Mouse (Mus musculus): ENCODE measurements around the gene Ccdc127.

Ccdc127 gene

DNA sequence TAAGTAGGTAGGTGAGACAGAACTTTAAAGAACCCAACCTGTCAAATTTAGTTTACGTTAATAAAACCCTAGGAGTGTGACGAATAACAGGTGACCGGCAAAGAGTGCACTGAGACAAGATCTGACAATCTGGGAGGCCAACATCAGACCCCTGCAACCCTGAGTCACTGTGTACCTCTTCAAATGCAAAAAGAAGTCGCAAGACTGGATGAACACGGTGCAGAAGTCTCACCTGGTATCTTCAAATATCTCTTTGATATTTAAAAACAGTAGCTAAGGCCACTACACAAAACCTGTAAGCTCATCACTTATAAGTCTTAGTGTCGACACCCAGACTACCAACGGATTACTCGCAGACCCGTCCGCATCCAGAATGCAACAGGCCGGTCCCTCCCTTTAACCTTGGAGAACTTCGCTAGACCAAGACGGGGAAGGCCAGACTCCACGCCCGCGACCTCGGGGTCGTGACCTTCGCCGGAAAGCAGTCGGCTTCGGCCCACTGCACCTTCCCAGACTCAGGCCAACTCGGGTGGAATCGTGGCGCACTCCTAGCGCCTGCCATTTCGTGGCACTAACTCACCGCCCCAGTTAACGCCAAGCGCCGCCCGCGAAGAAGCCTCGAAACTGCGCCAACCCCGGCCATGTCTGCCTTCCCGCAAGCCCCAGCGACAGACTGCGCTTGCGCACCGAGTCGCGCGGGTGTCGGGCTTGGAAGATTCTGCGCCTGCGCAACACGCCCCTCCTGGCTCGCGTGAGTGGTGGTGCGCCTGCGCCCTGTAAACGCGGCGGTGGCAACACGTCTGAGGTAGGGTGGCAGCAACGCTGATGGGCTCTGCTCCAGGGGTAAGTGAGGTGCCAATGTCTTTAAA lies at the start of gene Ccdc127, which contains the start of gene Sdha:
Ccdc127 (plus strand) TSS at position 744 of the 869 bp plus-strand sequence.
Sdha (minus strand) TSS at position 715 of the 869 bp plus-strand sequence.
- DNase-seq = peak; percentile 96

DNA sequence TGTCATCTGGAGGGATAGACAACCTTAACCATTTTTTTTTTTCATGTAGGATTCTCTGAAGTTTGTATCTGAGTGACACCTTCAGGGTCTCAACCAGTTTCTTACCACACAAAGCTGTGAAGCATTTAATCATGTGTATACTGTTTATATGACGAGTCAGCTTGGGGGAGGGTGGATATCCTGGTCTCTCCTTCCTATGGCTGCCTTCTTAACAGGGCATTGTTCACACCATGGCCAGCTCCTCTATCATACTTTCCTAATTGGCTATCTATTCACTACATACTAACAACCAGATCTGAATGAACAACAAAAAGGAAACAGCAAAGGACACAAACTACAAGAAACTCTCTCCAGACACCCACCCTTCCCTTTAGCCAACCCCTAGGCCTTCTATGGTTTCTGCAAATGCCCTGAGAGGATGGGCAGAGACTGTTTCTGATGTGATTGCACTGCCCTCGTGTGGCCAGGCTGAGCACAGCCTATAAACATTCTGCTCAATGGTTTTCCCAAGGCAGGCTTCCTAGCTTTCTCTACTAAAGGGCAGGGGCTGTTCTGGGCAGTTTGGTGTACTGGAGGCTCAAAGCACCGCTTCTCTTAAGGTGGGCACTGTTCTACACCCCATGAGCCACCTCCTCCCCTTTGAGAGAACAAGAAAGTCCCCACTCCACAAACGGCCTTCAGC lies 49.0 kb upstream of the Ccdc127 start:
- DNase-seq = peak; percentile 54

DNA sequence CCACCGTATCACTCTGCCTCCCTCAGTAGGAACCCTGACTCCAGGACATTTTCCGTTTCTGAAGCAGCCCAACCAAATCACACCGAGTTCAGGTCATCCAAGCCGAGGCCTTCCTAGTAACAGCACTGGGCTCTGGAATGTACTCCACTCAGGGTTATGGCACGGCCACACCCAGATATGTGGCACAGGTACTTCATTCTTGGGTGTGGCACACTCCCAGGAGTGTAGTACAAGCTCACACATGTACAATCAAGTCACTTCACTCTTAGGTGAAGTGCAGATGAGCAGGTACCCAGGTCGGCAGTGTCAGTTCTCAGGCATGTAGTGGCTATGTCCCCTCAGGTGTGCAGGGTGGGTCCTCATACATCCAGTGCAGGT lies 48.5 kb upstream of the Ccdc127 start:
- DNase-seq = no peak

DNA sequence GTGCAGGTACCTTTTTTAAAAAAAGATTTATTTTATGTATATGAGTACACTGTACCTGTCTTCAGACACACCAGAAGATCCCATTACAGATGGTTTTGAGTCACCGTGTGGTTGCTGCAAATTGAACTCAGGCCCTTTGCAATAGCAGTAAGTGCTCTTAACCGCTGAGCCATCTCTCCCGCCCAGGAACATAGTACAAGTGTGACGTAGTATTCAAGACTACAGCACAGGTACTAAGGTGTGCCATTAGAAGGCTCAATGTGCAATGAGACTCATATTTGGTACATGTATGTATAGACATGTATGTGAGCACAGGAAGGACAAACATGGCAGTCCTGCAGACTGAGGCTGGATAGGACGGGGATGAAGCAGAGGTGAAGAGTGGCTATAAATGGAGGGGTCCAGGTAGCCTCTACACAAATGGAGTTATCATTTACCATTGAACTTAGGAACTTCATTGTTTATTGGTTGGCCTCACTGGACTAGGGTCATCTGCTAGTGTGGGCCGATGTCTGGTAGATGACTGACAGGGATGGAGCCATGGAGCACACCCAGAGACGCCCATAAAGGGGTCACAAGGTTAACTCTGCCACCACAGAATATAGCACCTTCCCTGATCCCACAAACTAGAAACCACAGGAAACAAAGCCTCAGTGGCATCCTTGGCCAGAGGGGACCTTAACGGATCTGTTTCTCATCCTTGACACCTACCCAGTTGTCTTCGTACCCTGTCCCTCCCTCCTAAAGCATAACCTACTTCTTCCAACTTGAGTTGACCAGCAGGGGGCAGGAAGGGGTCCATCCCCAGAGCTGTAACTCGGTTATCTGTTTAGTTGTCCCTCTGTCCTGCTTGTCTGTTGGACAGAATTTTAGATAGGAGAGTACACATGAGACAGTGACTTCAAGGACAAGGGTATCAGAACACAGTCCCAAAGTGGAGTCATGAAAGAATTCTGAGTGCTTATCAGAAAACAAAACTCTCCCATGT lies 47.8 kb upstream of the Ccdc127 start:
- no peak for DNase-seq

DNA sequence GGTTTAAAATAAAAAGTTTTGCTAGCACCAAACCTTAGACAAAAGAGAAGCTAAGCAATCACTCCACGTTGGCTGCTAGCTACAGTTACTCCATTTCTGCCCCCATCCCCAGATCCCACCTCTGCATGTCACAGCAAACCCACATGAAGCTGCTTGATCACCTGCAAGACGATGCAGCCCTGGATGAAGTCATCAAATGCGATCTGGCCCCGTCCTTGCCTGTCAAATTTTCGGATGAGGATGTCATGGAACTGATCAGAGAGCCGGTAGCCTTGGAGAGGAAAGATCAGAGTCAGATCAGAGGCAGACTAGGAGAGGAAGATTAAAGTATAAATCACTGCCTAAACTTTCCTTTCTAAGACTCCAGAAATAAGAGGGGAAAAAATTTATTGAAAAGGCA lies 44.7 kb upstream of the Ccdc127 start:
- DNase-seq = no peak

DNA sequence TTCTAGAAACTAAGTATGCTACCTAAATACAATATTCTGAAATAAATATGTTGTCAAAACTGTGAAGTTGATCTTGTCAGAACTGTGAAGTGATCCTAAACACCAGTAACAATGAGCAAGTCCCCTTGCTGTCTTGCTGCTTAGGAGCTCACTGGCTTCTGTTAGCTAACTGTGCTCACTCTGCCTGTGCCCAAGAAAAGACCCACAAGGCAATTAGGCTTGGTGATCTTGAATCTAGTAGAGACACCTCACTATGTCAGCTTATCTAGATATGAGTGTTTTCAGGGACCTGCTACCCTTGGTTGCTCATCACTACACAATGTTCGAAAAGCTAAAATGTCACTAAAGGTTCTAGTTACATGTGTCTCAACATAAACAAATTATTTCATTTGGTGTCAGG lies 44.3 kb upstream of the Ccdc127 start:
- DNase-seq = no peak

DNA sequence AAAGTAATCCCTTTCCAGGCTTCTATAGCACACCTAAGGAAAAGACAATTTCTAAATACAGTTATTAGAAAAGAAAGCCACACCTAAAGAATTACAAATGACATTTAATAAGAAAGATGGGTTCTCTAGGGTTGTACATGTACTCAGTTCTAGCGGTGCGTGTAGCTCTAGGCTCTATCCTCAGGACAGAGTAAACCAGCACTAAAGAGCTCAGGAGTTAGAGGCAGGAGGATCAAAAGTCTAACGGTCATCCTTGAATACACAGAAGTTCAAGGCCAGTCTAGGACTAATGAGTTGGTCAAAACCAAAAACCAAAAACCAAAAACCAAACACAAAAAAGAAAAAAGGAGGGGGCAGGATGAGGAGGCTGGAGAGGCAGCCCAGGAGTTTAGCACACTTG lies 35.5 kb upstream of the Ccdc127 start:
- no peak for DNase-seq

DNA sequence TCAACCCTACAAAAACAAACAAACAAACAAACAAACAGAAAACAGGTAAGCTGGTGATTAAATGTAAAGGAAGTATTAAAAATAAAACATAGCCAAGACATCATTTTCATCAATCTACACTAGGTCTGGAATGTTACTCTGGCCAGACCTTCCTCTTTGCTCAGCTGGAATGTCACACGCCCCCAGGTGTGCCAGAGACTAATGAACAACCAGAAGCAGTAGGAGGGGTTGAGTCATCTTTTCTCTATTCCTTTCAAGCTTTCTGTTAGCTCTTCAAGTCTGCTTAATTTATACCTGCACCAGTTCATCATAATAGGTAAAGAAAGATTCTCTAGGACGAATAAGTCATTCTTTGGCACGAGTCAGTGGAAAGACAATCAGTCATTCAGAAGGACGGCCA lies 33.7 kb upstream of the Ccdc127 start:
- DNase-seq = no peak

DNA sequence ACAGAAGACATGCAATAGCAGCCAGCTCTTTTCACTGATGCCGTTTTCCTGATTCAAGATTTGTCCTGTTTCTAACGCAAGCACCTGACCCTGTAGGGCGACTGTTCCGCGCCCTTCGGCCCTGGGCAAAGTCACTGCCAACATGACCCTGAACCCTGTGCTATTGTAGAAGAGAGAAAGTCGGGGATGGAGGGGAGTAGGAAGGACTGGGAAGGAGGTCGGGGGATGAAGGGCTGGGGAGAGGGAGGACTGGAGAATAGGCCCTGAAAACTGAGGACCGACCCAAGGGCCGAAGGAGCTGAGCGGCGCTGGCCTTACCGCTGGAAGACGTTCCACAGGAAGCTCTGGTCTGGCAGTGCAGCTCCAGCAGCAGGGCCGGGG lies 33.3 kb upstream of the Ccdc127 start:
- no peak for DNase-seq

DNA sequence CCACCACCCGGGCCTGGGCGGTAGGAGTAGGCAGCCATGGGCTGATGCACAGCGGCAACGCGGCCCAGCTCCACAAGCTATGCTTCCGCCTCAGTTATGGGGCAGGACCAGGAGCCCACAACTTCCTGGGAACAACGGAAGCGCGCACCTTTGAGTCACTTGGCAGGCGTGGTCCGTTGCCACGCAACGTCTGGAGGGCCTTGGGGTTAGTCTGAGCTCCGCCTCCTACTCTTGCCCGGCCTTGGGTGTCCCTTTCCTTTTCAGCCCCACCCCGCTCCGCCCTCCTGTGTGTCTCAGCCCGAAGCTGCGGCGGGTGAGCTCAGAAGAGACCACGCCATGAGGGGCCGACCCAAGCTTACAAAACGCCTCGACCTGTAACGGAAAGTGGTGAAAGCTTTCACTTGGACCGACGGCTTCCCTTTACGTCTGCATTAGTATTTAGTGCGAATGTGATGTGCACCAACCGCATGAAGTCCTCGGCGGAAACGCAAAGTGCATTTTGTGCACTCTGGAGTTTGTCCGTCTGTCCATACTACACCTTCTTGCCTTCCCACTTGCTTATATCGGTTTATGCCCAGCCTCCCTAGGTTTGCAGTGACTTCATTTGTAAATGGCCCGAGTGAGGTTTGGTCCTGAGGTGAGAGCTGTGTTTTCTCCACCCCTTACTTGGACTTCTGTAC lies 32.8 kb upstream of the Ccdc127 start, which contains the start of gene Pdcd6:
Pdcd6 (minus strand) TSS at position 411 of the 680 bp plus-strand sequence.
- peak; percentile 90 for DNase-seq

DNA sequence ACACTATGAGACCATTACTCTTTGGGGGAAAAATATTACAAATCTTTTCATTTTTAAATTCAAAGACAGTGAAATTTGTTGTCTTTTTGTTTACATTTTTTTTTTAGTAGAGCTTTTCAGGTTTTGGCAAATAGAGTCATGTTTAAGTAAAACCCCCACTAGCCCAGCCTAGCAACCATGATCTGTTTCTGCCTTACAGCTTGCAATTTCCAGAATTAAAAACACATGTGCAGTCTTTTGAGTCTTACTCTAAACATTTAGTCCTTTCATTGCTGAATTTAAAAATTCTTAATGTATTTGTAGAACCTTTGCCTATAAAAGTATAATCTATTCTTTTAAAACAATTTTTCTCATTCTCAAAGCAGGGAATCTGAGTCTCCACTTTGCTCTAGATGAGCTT lies 20.8 kb upstream of the Ccdc127 start:
- DNase-seq = no peak

DNA sequence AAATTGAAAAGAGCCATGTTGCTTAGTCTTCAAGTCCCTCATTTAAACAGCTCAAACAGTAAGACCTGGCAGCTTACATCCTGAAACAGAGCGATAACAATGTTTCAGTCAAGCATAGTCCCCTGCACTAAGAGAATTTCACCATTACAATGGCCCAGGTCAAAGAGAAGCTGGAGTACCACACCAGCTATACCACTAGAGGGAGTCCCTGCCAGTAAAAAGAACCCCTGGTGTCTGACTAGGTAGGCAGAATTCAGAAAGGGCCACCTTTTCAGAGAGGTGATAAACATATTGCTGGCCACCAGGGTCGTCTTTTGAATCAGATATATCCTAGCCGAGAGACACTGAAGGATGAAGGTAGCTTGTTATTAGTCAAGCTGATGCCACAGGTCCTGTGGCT lies 9.1 kb upstream of the Ccdc127 start:
- peak; percentile 49 for DNase-seq

DNA sequence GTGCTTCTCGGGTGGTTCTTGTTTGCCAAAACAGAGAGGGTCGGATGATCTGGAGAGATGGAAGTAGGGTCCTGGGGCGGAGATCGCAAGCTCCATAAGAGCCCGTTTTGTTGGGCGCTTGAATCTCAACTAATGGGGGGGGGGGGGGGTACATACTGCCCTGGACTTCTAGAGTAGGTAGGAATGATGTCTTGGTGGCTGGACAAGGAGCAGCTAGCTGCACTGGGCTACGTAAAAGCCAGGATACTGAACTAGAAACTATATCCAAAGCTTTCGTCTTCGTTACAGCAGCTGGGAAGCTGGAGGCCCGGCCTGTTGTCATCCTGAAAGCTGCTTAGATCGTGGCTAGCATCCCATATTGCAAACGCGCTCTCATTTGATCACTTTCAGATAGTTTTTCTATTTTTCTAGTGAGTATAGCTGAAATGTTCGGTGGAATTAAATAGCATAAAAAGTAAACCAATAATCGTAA lies 362 bp downstream of the Ccdc127 start:
- DNase-seq = no peak

DNA sequence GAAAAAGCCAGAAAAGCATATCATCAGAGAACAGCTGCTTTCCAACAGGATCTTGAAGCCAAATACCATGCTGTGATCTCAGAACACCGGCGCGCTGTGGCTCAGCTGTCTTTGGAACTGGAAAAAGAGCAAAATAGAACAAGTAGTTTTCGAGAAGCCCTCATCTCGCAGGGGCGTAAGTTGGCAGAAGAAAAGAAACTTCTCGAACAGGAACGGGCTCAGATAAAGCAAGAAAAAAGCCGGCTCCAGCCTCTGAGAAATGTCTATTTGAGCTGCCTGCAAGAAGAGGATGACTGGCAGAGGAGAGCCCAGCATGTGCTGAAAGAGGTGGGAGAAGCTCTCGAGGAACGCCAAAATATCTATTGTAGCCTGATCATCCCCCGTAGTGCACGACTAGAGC lies 6.4 kb downstream of the Ccdc127 start:
- no peak for DNase-seq

DNA sequence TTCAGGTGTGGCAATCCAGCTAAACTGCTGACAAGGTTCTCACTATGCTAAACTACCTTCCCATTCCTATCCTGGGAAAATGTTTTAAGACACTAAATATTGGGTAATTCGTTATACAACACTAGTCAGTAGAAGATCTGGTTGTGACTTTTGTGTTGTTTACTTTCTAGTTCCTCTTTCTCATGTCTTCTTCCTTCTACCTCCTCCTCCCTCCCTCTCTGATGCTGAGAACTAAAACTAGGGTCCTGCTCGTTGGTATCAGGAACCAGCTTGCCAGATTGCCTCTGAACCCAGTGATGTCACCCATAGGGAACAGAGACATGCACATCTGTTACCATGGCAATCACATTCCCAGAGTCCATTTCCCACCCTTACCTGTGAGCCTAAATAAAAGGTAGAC lies 12.1 kb downstream of the Ccdc127 start:
- DNase-seq = no peak

DNA sequence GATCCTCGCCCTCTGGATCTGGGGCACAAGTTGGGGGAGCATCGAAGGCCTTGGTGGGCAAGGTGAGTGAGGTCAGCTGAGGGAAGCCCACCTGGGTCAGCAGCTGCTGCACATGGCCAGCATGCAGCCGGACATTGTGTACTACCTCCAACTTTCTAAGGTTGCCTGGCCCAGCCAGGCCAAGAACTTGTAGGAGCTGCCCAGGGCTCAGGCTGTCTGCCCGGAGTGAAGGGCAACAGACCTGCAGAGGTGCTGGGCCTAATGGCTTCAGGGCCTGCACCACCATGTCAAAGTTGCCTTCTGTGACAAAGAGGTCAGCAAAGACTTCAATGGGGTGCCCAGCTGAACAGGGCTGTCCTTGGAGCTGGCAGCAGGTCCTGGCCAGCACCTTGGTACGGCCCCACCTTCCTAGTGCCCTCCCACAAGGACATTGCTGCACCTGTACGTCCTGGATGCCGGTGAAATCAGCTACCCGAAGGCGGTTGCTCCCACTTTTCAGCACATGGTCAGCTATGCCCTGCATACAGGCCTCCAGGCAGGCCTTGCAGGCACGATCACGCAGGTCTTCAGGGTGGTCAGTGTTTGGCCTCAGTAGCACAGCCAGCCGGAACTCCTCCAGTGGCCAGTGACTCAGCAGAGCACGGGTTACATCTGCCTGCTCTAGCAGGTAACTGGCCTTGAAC lies 13.2 kb downstream of the Ccdc127 start:
- no peak for DNase-seq

DNA sequence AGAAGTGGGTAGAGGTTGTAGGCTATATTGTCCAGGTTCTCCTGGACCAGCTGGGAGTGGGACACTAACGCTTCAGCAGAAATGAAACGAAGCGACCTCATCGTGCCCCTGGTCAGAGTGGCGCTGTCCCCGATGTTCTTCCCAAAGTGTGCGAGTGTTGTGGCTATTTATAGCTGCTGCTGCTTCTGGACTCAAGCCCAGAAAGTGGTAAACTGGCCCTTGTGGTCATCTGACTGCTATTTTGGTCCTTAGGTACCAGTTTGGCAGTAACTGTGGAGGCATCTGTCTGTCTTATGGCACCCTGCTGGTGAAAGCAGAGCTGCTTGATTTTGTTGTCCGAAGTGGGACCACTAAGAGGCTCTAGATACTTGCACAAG lies 13.7 kb downstream of the Ccdc127 start, which contains the start of gene Lrrc14b:
Lrrc14b (minus strand) TSS at position 147 of the 377 bp plus-strand sequence.
- DNase-seq = no peak

DNA sequence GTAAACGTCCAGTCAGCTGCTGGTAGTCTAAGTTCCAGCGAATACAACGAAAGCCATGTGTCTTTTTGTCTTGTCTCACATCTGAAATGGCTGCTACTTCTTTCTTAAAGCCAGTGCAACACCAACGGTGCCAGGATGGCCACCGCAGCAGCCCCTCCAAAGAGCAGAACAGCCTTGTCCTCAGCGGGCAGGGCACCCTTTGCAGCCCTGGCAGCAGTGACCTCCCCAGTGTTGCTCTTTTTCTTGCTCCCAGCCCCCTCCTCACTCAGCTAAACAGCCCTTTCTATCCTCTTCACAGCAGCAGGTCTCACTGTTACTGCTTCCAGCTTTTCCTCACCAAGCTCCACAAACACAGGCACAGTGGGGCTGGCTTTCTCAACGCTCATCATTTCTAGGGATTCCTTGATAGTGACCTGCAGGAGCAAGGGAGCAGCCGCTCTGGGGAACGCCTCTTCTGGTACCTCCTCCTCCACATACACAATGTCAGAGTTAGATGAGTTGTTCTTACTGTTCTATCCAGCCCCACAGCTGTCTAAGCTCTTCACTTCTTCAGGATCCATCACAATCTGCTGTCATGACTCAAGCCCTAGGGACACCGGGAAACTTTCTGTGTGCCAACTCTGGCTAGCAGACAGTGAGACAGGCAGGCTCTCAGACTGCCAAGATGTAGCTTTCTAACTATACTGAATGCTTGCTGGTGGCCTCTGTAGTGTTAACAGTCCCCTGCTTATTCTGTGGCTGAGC lies 31.6 kb downstream of the Ccdc127 start:
- DNase-seq = no peak

DNA sequence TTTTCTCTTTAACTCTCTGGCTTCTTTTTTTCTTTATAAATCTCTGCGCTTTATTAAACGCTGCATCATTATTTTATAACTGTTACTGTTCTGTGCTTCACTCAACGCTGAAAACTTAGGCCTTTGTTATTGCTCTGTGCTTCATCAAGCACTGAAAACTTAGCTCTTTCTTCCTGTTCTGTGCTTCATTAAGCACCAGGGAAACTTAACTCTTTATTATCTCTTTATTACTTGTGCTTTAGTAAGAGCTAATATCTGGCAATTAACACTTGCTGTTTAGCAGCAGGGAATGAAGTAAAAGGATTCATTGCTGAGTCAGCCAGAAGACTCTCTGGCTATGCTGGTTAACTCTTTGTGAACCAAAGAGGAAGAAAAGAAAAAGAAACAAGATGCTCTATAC lies 32.2 kb downstream of the Ccdc127 start:
- no peak for DNase-seq

DNA sequence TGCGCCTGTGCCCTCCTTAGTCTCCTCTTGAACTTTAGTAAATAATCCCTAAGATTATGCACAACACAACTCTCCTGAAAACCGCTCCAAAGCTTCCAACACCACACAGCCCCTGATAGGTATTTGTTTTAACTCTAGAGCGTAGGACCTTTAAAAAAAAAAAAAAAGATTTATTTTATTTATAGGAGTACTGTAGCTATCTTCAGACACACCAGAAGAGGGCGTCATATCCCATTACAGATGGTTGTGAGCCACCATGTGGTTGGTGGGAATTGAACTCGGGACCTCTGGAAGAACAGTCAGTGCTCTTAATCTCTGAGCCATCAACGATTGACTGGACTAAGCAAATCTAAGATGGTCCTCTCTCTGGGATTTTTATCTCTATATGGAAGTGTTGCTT lies 39.6 kb downstream of the Ccdc127 start:
- DNase-seq = no peak
